13 mouse cellular contexts compared by ENCODE assay signal in the genomic region with DNA sequence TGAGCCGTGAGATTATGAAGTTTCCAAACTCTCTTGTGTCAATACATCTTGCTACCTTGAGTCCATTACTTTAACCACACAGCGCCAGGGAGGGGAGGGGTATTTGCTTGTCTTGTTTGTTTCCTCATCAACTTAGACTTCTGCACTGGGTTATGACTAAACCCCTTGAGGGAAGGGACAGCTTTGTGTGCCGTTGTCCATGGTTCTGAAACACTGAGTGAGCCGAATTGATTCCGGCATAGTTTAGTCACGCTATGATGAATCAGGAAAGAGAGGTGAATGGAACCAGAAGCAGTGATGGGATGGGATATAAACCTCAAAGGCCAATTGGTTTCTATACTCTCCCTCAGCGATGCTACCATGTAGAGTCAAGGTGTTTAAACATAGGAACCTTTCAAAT. TPM values are rescaled to one million over a fixed set of nuclear protein-coding genes. Genes with fewer than 3 reads are reported as not detected.
DNase-seq lines count a peak whose midpoint lies in the region; ATAC-seq lines count a peak whose summit lies in the region.
"Had no signal": no experiment of that assay in that cellular context is flagged by ENCODE, and none has a peak within 500 bp of the region (broad histone marks: within the 10 kb centered on the region; RNA-seq: fewer than 3 reads in every experiment).

No protein-coding gene starts in this region.

- no peak overlapping the region for H3K4me3 ChIP-seq in hindbrain, embryonic 12.5 days
- H3K4me3 ChIP-seq in hindbrain, embryonic 16.5 days (ENCODE audit: low read length), result no peak overlapping the region
- H3K4me3 ChIP-seq in limb, embryonic 11.5 days (ENCODE audit: low read depth, low read length), result no peak overlapping the region
- H3K4me3 ChIP-seq: heart, embryonic 13.5 days; kidney, embryonic 15.5 days had no signal

- H3K36me3 ChIP-seq in hindbrain, embryonic 12.5 days, result no peaks in the 10 kb centered on the region
- H3K36me3 ChIP-seq in hindbrain, embryonic 16.5 days (ENCODE audit: control insufficient read depth, insufficient read depth, low read length), result no peaks in the 10 kb centered on the region
- H3K36me3 ChIP-seq in limb, embryonic 11.5 days (ENCODE audit: control insufficient read depth, insufficient read depth, low read length), result no peaks in the 10 kb centered on the region
- H3K36me3 ChIP-seq: heart, embryonic 13.5 days; kidney, embryonic 15.5 days had no signal

- DNase-seq in A20 (ENCODE audit: low read depth, low spot score) (peak; percentile 53), adipocyte (ENCODE audit: low spot score) (peak; percentile 35)
- DNase-seq in limb, embryonic 11.5 days (ENCODE audit: low spot score), result peak; percentile 60
- no peak for DNase-seq in urinary bladder, adult 2 months (ENCODE audit: low spot score)
- DNase-seq in B cell, adult 2 months, result no peak
- DNase-seq in layer of hippocampus, postnatal 14 days (ENCODE audit: low spot score in 2 of 2), result no peak
- DNase-seq: forebrain, postnatal 0 days; left cerebral cortex, postnatal 4 days; lung, postnatal 4 days had no signal

- H3K27ac ChIP-seq in hindbrain, embryonic 12.5 days, result no peak overlapping the region
- H3K27ac ChIP-seq in hindbrain, embryonic 16.5 days (ENCODE audit: low read depth, low read length), result no peak overlapping the region
- H3K27ac ChIP-seq in limb, embryonic 11.5 days (replicated peaks; ENCODE audit: low read depth, low read length), result no peak overlapping the region
- H3K27ac ChIP-seq: heart, embryonic 13.5 days; kidney, embryonic 15.5 days had no signal

- no peaks in the 10 kb centered on the region for H3K4me1 ChIP-seq in hindbrain, embryonic 12.5 days
- no peaks in the 10 kb centered on the region for H3K4me1 ChIP-seq in hindbrain, embryonic 16.5 days (ENCODE audit: control insufficient read depth, insufficient read depth, low read depth, low read length)
- H3K4me1 ChIP-seq in limb, embryonic 11.5 days (ENCODE audit: control insufficient read depth, insufficient read depth, low read length), result no peaks in the 10 kb centered on the region
- H3K4me1 ChIP-seq: heart, embryonic 13.5 days; kidney, embryonic 15.5 days had no signal

- no peaks in the 10 kb centered on the region for H3K27me3 ChIP-seq in hindbrain, embryonic 12.5 days
- no peaks in the 10 kb centered on the region for H3K27me3 ChIP-seq in hindbrain, embryonic 16.5 days (replicated peaks; ENCODE audit: control insufficient read depth, insufficient read depth, low read length)
- no peaks in the 10 kb centered on the region for H3K27me3 ChIP-seq in limb, embryonic 11.5 days (ENCODE audit: control insufficient read depth, insufficient read depth, low read length)
- H3K27me3 ChIP-seq: kidney, embryonic 15.5 days had no signal

- WGBS in hindbrain, embryonic 12.5 days, result 49% methylated on average over 7 of the region's 7 CpGs
- 40% methylated on average over 7 of the region's 7 CpGs for WGBS in hindbrain, embryonic 16.5 days
- 52% methylated on average over 7 of the region's 7 CpGs for WGBS in limb, embryonic 11.5 days

- H3K9ac ChIP-seq in hindbrain, embryonic 12.5 days, result no peak overlapping the region
- no peak overlapping the region for H3K9ac ChIP-seq in hindbrain, embryonic 16.5 days (ENCODE audit: low read depth, low read length)
- H3K9ac ChIP-seq in limb, embryonic 11.5 days (ENCODE audit: low read length), result no peak overlapping the region
- H3K9ac ChIP-seq: forebrain, postnatal 0 days; heart, embryonic 13.5 days; kidney, embryonic 15.5 days had no signal

- no peaks in the 10 kb centered on the region for H3K9me3 ChIP-seq in hindbrain, embryonic 12.5 days (replicated peaks)
- H3K9me3 ChIP-seq in hindbrain, embryonic 16.5 days (ENCODE audit: control insufficient read depth, low read length), result no peaks in the 10 kb centered on the region
- no peaks in the 10 kb centered on the region for H3K9me3 ChIP-seq in limb, embryonic 11.5 days (ENCODE audit: control insufficient read depth, low read length)
- H3K9me3 ChIP-seq: heart, embryonic 13.5 days; kidney, embryonic 15.5 days had no signal

- ATAC-seq in hindbrain, embryonic 12.5 days (ENCODE audit: low FRiP score), result peak; percentile 80
- no peak for ATAC-seq in hindbrain, embryonic 16.5 days
- no peak for ATAC-seq in limb, embryonic 11.5 days (ENCODE audit: insufficient number of reproducible peaks, low FRiP score, low TSS enrichment, low read depth)
- ATAC-seq: forebrain, postnatal 0 days had no signal

- no peak overlapping the region for H3K4me2 ChIP-seq in hindbrain, embryonic 12.5 days (replicated peaks)
- no peak overlapping the region for H3K4me2 ChIP-seq in hindbrain, embryonic 16.5 days (ENCODE audit: low read length)
- no peak overlapping the region for H3K4me2 ChIP-seq in limb, embryonic 11.5 days (ENCODE audit: low read depth, severe bottlenecking)
- H3K4me2 ChIP-seq: heart, embryonic 13.5 days; kidney, embryonic 15.5 days had no signal

RNA-seq across cellular contexts. Expression of a gene that starts 52.6 kb away (rescaled TPM):
- 21.7 and 22.9 TPM in 2 replicates for polyA plus RNA-seq in hindbrain, embryonic 12.5 days (2016; fragmentation: Nextera tagmentation; extraction: Ambion mirVana)
- polyA plus RNA-seq in hindbrain, embryonic 16.5 days (2015; fragmentation: Nextera tagmentation; extraction: Ambion mirVana), result 15.0 and 18.2 TPM in 2 replicates
- polyA plus RNA-seq in limb, embryonic 11.5 days (2014; fragmentation: Nextera tagmentation; extraction: Ambion mirVana), result 12.5 and 14.6 TPM in 2 replicates
- 7.6 and 7.8 TPM in 2 replicates for polyA plus RNA-seq in urinary bladder, adult 2 months (2012; rRNA removed)
- total RNA-seq in layer of hippocampus, postnatal 14 days (2021), result 10 to 100 TPM; 14.8 to 20.2 TPM

Comparison
In these comparisons a context has a peak if more than half of its experiments do, and no peak if none do; other contexts are left out.
1. DNase-seq: peak in A20 (single experiment), adipocyte (single experiment) and limb, embryonic 11.5 days (single experiment); none in urinary bladder, adult 2 months (single experiment), B cell, adult 2 months (0 of 2) and layer of hippocampus, postnatal 14 days (0 of 2).